Mouse (Mus musculus) ES-E14 (cell line): ENCODE measurements around the gene Rictor. TPM values are rescaled to one million over a fixed set of nuclear protein-coding genes. Genes with fewer than 3 reads are reported as not detected.

Source experiments
- DNase-seq: peaks from one replicate; pipeline ENCODE4 v3.0.0-alpha.2; 2013; ENCODE audit warnings: low read depth, low spot score
- H3K27ac ChIP-seq: 2 replicates; pipeline ENCODE4 v1.5.1; 2012; ENCODE audit warnings: low read depth, mild to moderate bottlenecking, low read length, moderate library complexity, mixed read lengths; ENCODE audit not compliant: poor library complexity, insufficient read depth, severe bottlenecking
- H3K36me3 ChIP-seq: 2 replicates; pipeline ENCODE4 v1.6.1; 2012; ENCODE audit warnings: mild to moderate bottlenecking, low read length, moderate library complexity, mixed read lengths; ENCODE audit not compliant: control insufficient read depth, poor library complexity, insufficient read depth, severe bottlenecking
- H3K4me1 ChIP-seq, 2 experiments: fragments of 150-350 bp in 1 of 2; sonication (generic) in 1 of 2; 2 replicates each; pipeline ENCODE4 v1.6.1; 2012; ENCODE audit warnings: low read length in 2 of 2, mild to moderate bottlenecking in 1 of 2, mixed read lengths in 1 of 2; ENCODE audit not compliant: control insufficient read depth in 2 of 2, insufficient read depth in 2 of 2, poor library complexity in 1 of 2
- H3K4me3 ChIP-seq, 2 experiments: fragments of 150-350 bp in 1 of 2; sonication (generic) in 1 of 2; 2 replicates each; pipeline ENCODE4 v1.5.1; 2012; ENCODE audit warnings: low read length in 2 of 2, low read depth in 1 of 2, mild to moderate bottlenecking in 1 of 2, mixed read lengths in 1 of 2; ENCODE audit not compliant: insufficient read depth in 1 of 2, poor library complexity in 1 of 2, severe bottlenecking in 1 of 2
- H3K9ac ChIP-seq: 2 replicates; pipeline ENCODE4 v1.6.1; 2012; ENCODE audit warnings: low read depth, mild to moderate bottlenecking, low read length, mixed read lengths; ENCODE audit not compliant: poor library complexity, insufficient read depth, severe bottlenecking
- H3K9me3 ChIP-seq: fragments of 150-350 bp; sonication (generic); 2 replicates; pipeline ENCODE4 v1.6.1; 2012; ENCODE audit warnings: low read depth, mild to moderate bottlenecking, low read length; ENCODE audit not compliant: control insufficient read depth, insufficient read depth
- CHD2 ChIP-seq: IDR thresholded peaks from 2 replicates; pipeline ENCODE4 v1.6.1; 2014; ENCODE audit warnings: mild to moderate bottlenecking, low read depth, low read length, inconsistent platforms
- HCFC1 ChIP-seq: IDR thresholded peaks from 2 replicates; pipeline ENCODE4 v1.6.1; 2012; ENCODE audit warnings: low read length, inconsistent platforms, borderline replicate concordance; ENCODE audit not compliant: insufficient read depth
- MAFK ChIP-seq: IDR thresholded peaks from 2 replicates; pipeline ENCODE4 v1.6.1; 2014; ENCODE audit warnings: mild to moderate bottlenecking, low read depth, low read length, inconsistent platforms; ENCODE audit not compliant: insufficient read depth
- ZC3H11A ChIP-seq: IDR thresholded peaks from 2 replicates; pipeline ENCODE4 v1.6.1; 2012; ENCODE audit warnings: low read depth, mild to moderate bottlenecking, inconsistent platforms, low read length, borderline replicate concordance
- ZNF384 ChIP-seq: IDR thresholded peaks from 2 replicates; pipeline ENCODE4 v1.6.1; 2012; ENCODE audit warnings: low read depth, low read length, inconsistent platforms
- in situ Hi-C, 2 experiments: fragments of 600-800 bp; cut with MboI; formaldehyde crosslinking; loops; one replicate each; pipeline ENCODE4 v1.15.1; 2025; ENCODE audit warnings: low sequenced_read_pairs in 2 of 2, inconsistent platforms in 1 of 2; ENCODE audit not compliant: unreplicated experiment in 2 of 2
- total RNA-seq: library from RNA; depleted of rRNA; stranded (reverse); fragments of 300-350 nt; gene quantifications from 2 replicates; pipeline ENCODE4 v1.2.3, GENCODE M21; 2012

Rictor gene
- total RNA-seq, 1 experiment = 29.5 TPM

GRCm38 (mm10) chr15:6747001-6747400 is 38.8 kb downstream of the Rictor start:
- Histone ChIP-seq H3K4me1 (peaks cover 9 to 22% of the 10 kb centered on the region in 2 experiments; a peak in 3 of 4 replicates), H3K9ac (no peak overlapping the region), H3K4me3 (peak overlapping the region in 1 of 2 experiments; percentile 23; a peak in 2 of 4 replicates), H3K36me3 (peaks cover 2% of the 10 kb centered on the region; the same call in 1 of the 2 replicates), H3K9me3 (no peaks in the 10 kb centered on the region), H3K27ac (peak overlapping the region; percentile 89)
- TF ChIP-seq HCFC1 = no peak
- no peak for TF ChIP-seq ZNF384
- TF ChIP-seq CHD2 = no peak
- TF ChIP-seq MAFK = no peak
- no peak for TF ChIP-seq ZC3H11A
- in situ Hi-C loops = no loop called here
- no peak for DNase-seq

DNA sequence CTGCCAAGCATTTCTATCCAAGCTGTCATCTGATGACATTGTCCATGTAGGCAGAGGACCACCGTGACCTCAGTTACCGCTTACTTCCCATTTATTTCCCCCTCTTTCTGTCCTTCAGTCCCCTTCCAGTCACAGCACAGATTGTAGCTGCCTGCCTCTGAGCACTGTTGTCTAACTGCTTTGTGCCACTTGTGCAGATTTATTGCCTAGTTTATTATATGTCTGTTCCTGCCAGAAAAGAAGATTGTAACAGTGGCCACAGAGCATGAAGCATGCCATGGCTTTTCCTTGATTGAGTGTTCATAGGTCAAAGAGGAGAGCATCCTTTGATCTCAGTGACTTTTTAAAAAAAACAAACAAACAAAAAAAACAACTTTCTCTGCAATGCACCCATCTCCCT is 46.2 kb downstream of the Rictor start:
- H3K9ac ChIP-seq = no peak overlapping the region
- H3K9me3 ChIP-seq = no peaks in the 10 kb centered on the region
- TF ChIP-seq MAFK = no peak
- no peak for TF ChIP-seq ZNF384
- no peak for TF ChIP-seq HCFC1
- no peak for TF ChIP-seq CHD2
- no peak for TF ChIP-seq ZC3H11A
- peaks cover 9% of the 10 kb centered on the region; the same call in 1 of the 2 replicates for H3K36me3 ChIP-seq
- no peak overlapping the region for H3K4me3 ChIP-seq
- in situ Hi-C loops = no loop called here
- no peaks in the 10 kb centered on the region; a peak in 1 of 4 replicates for H3K4me1 ChIP-seq
- H3K27ac ChIP-seq = no peak overlapping the region
- no peak for DNase-seq

DNA sequence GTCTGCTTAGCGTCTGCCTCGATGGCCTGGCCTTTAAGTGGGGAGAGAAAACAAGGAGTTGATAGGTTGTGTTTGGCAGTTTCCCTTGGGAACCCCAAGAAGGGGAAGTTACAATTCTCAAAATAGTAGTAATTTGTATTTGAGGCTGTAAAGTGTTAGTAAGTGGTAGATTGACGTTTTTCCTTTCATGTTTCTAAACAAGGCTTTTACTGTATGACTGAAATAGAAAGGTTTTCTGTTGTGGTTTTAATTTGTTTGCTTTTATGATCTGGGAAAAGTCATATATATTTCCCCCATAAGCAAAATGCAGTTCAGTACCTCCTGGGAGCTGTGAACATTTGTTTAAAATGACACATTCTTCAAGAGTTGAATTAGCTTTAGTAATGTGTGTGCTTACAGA is 64.1 kb downstream of the Rictor start:
- H3K4me3 ChIP-seq = no peak overlapping the region
- DNase-seq = no peak
- in situ Hi-C loops = no loop called here
- H3K9ac ChIP-seq = no peak overlapping the region
- TF ChIP-seq MAFK = no peak
- no peak for TF ChIP-seq CHD2
- no peak for TF ChIP-seq ZC3H11A
- no peak for TF ChIP-seq HCFC1
- no peak for TF ChIP-seq ZNF384
- H3K4me1 ChIP-seq = no peaks in the 10 kb centered on the region; a peak in 1 of 4 replicates
- no peaks in the 10 kb centered on the region for H3K9me3 ChIP-seq
- peaks cover 24% of the 10 kb centered on the region for H3K36me3 ChIP-seq
- no peak overlapping the region for H3K27ac ChIP-seq

- in situ Hi-C loops = no loop called here
Measured at GRCm38 (mm10) chr15:6786212-6786611, 78.0 kb downstream of the Rictor start.

GRCm38 (mm10) chr15:6787236-6787635 is 79.1 kb downstream of the Rictor start:
- H3K4me3 ChIP-seq = no peak overlapping the region
- no peak overlapping the region for H3K27ac ChIP-seq
- H3K4me1 ChIP-seq = no peaks in the 10 kb centered on the region
- no peak overlapping the region for H3K9ac ChIP-seq
- DNase-seq = no peak
- TF ChIP-seq HCFC1 (no peak), ZNF384 (no peak), CHD2 (no peak), ZC3H11A (no peak), MAFK (no peak)
- H3K9me3 ChIP-seq = no peaks in the 10 kb centered on the region
- in situ Hi-C loops = no loop called here
- H3K36me3 ChIP-seq = peaks cover 41% of the 10 kb centered on the region

More at GRCm38 (mm10) chr15:6786212-6786611, 78.0 kb downstream of the Rictor start:
- Histone ChIP-seq H3K27ac (no peak overlapping the region), H3K36me3 (peaks cover 36% of the 10 kb centered on the region), H3K4me3 (no peak overlapping the region), H3K9me3 (no peaks in the 10 kb centered on the region), H3K9ac (no peak overlapping the region), H3K4me1 (no peaks in the 10 kb centered on the region)
- TF ChIP-seq ZC3H11A = no peak
- no peak for TF ChIP-seq CHD2
- TF ChIP-seq MAFK = peak; percentile 86; the same call in 1 of the 2 replicates
- DNase-seq = no peak
